Mouse (Mus musculus): ENCODE measurements around the gene Faf1. TPM values are rescaled to one million over a fixed set of nuclear protein-coding genes. Genes with fewer than 3 reads are reported as not detected.
A peak's percentile ranks its signal among the peaks of the same experiment; 100 is the strongest.
"Not testable (repeated sequence)": the region's sequence is repeated elsewhere in the genome, so short reads cannot be mapped to it uniquely, and the experiment has no call there.

The Faf1 gene
- polyA plus RNA-seq, 1 experiment from 2014 or later = 43.3 TPM

DNA sequence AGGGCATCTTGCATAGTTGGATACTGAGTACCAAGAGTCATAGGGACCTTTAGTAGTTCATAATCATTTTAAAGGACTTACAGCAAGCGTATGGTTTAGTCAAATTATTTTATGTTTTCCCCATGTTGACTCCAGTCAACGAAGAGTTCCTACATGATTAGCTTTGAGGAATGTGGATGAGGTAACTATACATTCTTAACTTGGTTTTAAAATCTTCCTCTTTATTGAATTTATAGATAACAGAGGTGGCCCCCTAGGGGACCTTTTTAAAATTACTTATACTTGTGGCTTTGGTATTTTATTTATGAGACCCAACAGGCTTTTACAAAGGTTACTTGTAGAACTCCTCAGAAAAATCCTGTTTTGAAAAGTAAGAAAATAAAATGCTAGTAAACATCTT is 6.2 kb upstream of the Faf1 start:
- H3K4me3 ChIP-seq (ENCODE audit: low read depth, low read length) = no peak overlapping the region
- no peaks in the 10 kb centered on the region for H3K9me3 ChIP-seq (ENCODE audit: control insufficient read depth, low read length)
- H3K4me2 ChIP-seq (ENCODE audit: low read depth) = no peak overlapping the region
- peaks cover 7% of the 10 kb centered on the region; the same call in 1 of the 2 replicates for H3K27me3 ChIP-seq (ENCODE audit: control insufficient read depth, insufficient read depth, low read length)
- no peaks in the 10 kb centered on the region for H3K36me3 ChIP-seq (ENCODE audit: control insufficient read depth, insufficient read depth, low read length)
- H3K27ac ChIP-seq (ENCODE audit: low read depth, low read length) = no peak overlapping the region
- ATAC-seq (ENCODE audit: insufficient read depth, low FRiP score, low TSS enrichment) (no peak), DNase-seq (ENCODE audit: low spot score) (no peak)
- 78% methylated on average over 2 of the region's 2 CpGs for WGBS
- H3K9ac ChIP-seq (ENCODE audit: low read length) = no peak overlapping the region
- H3K4me1 ChIP-seq (ENCODE audit: control insufficient read depth, insufficient read depth, low read length) = no peaks in the 10 kb centered on the region

DNA sequence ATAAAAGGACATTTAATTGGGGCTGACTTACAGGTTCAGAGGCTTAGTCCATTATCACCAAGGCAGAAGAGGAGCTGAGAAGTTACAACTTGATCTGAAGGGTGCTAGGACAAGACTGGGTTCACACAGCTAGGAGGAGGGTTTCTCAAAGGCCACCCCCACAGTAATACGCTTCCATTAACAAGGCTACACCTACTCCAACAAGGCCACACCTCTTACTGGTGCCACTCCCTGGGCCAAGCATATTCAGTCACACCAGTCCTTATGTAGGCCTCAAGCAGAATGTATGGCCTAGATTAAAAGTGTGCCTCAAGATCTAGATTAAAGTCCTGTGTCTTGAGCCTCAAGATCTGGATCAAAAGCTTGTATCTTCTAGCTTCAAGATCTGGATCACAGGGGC is 4.4 kb upstream of the Faf1 start:
- 0 out of 2 replicates have a peak, but pooled peaks cover 2% of the 10 kb centered on the region for H3K27me3 ChIP-seq (ENCODE audit: control insufficient read depth, insufficient read depth, low read length)
- 68% methylated on average over 1 of the region's 1 CpGs for WGBS
- no peak overlapping the region for H3K4me3 ChIP-seq (ENCODE audit: low read depth, low read length)
- DNase-seq (ENCODE audit: low spot score) = no peak
- ATAC-seq (ENCODE audit: insufficient read depth, low FRiP score, low TSS enrichment) = no peak
- no peaks in the 10 kb centered on the region for H3K36me3 ChIP-seq (ENCODE audit: control insufficient read depth, insufficient read depth, low read length)
- no peak overlapping the region for H3K4me2 ChIP-seq (ENCODE audit: low read depth)
- no peaks in the 10 kb centered on the region for H3K9me3 ChIP-seq (ENCODE audit: control insufficient read depth, low read length)
- no peak overlapping the region for H3K9ac ChIP-seq (ENCODE audit: low read length)
- no peak overlapping the region for H3K27ac ChIP-seq (ENCODE audit: low read depth, low read length)
- no peaks in the 10 kb centered on the region; the same call in 1 of the 2 replicates for H3K4me1 ChIP-seq (ENCODE audit: control insufficient read depth, insufficient read depth, low read length)

GRCm38 (mm10) chr4:109674097-109674496 is 2.3 kb upstream of the Faf1 start:
- 82% methylated on average over 2 of the region's 2 CpGs for WGBS

DNA sequence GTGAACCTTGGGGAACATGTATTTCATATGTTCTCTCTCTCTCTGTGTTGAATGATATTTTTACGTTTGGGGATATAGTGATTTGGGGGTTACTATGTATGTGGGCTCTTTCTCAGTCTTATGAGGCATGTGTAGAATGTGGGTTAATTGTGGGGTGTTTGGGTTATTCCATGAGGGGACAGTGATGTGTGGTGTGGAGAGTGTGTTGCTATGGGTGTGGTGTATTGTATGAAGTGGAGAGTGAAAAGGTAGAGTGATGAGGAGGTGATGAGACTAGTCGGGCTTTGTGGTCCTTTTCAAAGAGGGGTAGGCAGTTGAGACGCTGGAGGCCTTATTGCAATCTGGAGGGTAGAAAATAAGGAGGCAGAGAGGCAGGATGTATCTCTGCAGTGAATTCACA is 833 bp downstream of the Faf1 start:
- DNase-seq (ENCODE audit: low spot score) (no peak), ATAC-seq (ENCODE audit: insufficient read depth, low FRiP score, low TSS enrichment) (no peak)
- Histone ChIP-seq H3K9ac (ENCODE audit: low read length) (peak overlapping the region; percentile 83), H3K36me3 (ENCODE audit: control insufficient read depth, insufficient read depth, low read length) (no peaks in the 10 kb centered on the region), H3K4me3 (ENCODE audit: low read depth, low read length) (peak overlapping the region; percentile 86), H3K27ac (ENCODE audit: low read depth, low read length) (peak overlapping the region; percentile 92), H3K4me1 (ENCODE audit: control insufficient read depth, insufficient read depth, low read length) (peaks cover 4% of the 10 kb centered on the region; the same call in 1 of the 2 replicates), H3K4me2 (ENCODE audit: low read depth) (peak overlapping the region; percentile 71), H3K27me3 (ENCODE audit: control insufficient read depth, insufficient read depth, low read length) (no peaks in the 10 kb centered on the region), H3K9me3 (ENCODE audit: control insufficient read depth, low read length) (no peaks in the 10 kb centered on the region)
- WGBS = 0% methylated on average over 3 of the region's 3 CpGs

More at GRCm38 (mm10) chr4:109674097-109674496, 2.3 kb upstream of the Faf1 start:
- ATAC-seq (ENCODE audit: insufficient read depth, low FRiP score, low TSS enrichment) (no peak), DNase-seq (ENCODE audit: low spot score) (no peak)
- H3K9ac ChIP-seq (ENCODE audit: low read length) = no peak overlapping the region
- no peaks in the 10 kb centered on the region for H3K9me3 ChIP-seq (ENCODE audit: control insufficient read depth, low read length)
- peaks cover 4% of the 10 kb centered on the region; the same call in 1 of the 2 replicates for H3K4me1 ChIP-seq (ENCODE audit: control insufficient read depth, insufficient read depth, low read length)
- H3K27ac ChIP-seq (ENCODE audit: low read depth, low read length) = no peak overlapping the region
- no peak overlapping the region for H3K4me2 ChIP-seq (ENCODE audit: low read depth)
- H3K4me3 ChIP-seq (ENCODE audit: low read depth, low read length) = no peak overlapping the region
- H3K27me3 ChIP-seq (ENCODE audit: control insufficient read depth, insufficient read depth, low read length) = no peaks in the 10 kb centered on the region
- H3K36me3 ChIP-seq (ENCODE audit: control insufficient read depth, insufficient read depth, low read length) = no peaks in the 10 kb centered on the region

DNA sequence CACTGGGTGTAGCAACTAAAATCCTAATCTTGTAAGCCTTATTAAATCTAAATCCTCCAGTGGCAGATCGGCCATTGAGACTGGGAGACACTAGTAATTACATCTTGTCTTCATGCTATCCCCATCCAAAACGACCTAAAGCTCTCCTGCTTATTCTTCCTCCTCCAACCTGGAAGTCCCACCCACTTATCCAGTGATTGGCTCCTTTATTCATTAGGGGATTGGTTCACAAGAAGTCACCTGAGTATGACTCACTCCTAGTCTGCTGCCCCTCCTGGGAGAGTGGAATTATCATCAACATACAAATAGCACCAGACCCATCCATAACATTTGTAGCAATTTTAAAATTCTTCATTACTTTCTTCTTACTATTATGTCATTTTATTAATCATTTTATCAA is 7.2 kb downstream of the Faf1 start:
- no peak overlapping the region for H3K9ac ChIP-seq (ENCODE audit: low read length)
- no peaks in the 10 kb centered on the region for H3K9me3 ChIP-seq (ENCODE audit: control insufficient read depth, low read length)
- 72% methylated on average over 2 of the region's 2 CpGs for WGBS
- no peak overlapping the region for H3K4me3 ChIP-seq (ENCODE audit: low read depth, low read length)
- H3K27me3 ChIP-seq (ENCODE audit: control insufficient read depth, insufficient read depth, low read length) = no peaks in the 10 kb centered on the region
- no peaks in the 10 kb centered on the region for H3K4me1 ChIP-seq (ENCODE audit: control insufficient read depth, insufficient read depth, low read length)
- H3K4me2 ChIP-seq (ENCODE audit: low read depth) = no peak overlapping the region
- DNase-seq (ENCODE audit: low spot score) = no peak
- no peak for ATAC-seq (ENCODE audit: insufficient read depth, low FRiP score, low TSS enrichment)
- no peak overlapping the region for H3K27ac ChIP-seq (ENCODE audit: low read depth, low read length)
- H3K36me3 ChIP-seq (ENCODE audit: control insufficient read depth, insufficient read depth, low read length) = no peaks in the 10 kb centered on the region

GRCm38 (mm10) chr4:109692674-109693073 is 16.3 kb downstream of the Faf1 start:
- Histone ChIP-seq H3K36me3 (ENCODE audit: control insufficient read depth, insufficient read depth, low read length) (no peaks in the 10 kb centered on the region), H3K4me3 (ENCODE audit: low read depth, low read length) (no peak overlapping the region), H3K9ac (ENCODE audit: low read length) (no peak overlapping the region), H3K9me3 (ENCODE audit: control insufficient read depth, low read length) (0 out of 2 replicates have a peak, but pooled peaks cover 3% of the 10 kb centered on the region), H3K27ac (ENCODE audit: low read depth, low read length) (no peak overlapping the region), H3K4me1 (ENCODE audit: control insufficient read depth, insufficient read depth, low read length) (no peaks in the 10 kb centered on the region), H3K4me2 (ENCODE audit: low read depth) (no peak overlapping the region), H3K27me3 (ENCODE audit: control insufficient read depth, insufficient read depth, low read length) (no peaks in the 10 kb centered on the region)
- DNase-seq (ENCODE audit: low spot score) (no peak), ATAC-seq (ENCODE audit: insufficient read depth, low FRiP score, low TSS enrichment) (no peak)

DNA sequence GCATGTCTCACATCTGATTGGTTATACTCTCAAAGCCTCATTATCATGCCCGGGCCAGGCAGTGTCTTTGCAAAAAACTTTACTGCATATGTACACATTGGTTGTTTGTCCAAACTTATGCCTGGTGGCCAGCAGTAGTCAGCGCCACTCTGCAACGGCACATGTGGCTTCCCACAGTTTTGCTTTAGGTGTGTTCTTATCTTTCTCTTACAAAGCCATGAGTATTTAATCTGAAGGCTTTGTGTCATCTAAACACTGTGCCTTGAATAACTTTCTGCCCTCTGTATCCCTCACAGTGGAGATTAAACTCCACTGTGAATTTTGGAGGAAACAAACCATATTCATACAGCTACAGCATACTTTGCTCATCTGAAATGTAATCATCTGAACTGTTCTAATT is 24.3 kb downstream of the Faf1 start:
- not testable (repeated sequence) for H3K4me1 ChIP-seq (ENCODE audit: control insufficient read depth, insufficient read depth, low read length); H3K4me3 ChIP-seq (ENCODE audit: low read depth, low read length); H3K4me2 ChIP-seq (ENCODE audit: low read depth); H3K9ac ChIP-seq (ENCODE audit: low read length); H3K27ac ChIP-seq (ENCODE audit: low read depth, low read length); H3K36me3 ChIP-seq (ENCODE audit: control insufficient read depth, insufficient read depth, low read length); H3K27me3 ChIP-seq (ENCODE audit: control insufficient read depth, insufficient read depth, low read length); H3K9me3 ChIP-seq (ENCODE audit: control insufficient read depth, low read length); DNase-seq (ENCODE audit: low spot score); ATAC-seq (ENCODE audit: insufficient read depth, low FRiP score, low TSS enrichment)
- 90% methylated on average over 3 of the region's 3 CpGs for WGBS

DNA sequence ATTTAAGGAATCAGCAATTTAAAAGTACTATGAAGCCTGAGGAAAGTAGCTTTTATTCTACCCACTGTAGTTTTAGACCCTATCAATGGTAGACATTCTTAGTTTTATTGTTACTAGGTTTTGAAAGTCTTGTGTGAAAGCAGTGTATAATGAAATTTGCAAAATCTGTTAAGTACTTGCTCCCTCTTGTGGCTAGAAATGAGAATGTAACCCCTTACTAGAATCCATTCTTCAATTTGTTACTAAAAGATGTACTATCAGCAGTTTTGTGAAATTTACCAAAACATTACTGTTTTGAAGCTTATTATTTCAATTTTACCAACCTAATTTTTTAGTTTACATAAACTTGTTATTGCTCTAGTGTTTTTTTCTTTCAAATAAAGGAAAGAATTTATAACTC is 27.2 kb downstream of the Faf1 start:
- no peak overlapping the region for H3K4me2 ChIP-seq (ENCODE audit: low read depth)
- no peaks in the 10 kb centered on the region for H3K27me3 ChIP-seq (ENCODE audit: control insufficient read depth, insufficient read depth, low read length)
- no peak for ATAC-seq (ENCODE audit: insufficient read depth, low FRiP score, low TSS enrichment)
- DNase-seq (ENCODE audit: low spot score) = no peak
- H3K36me3 ChIP-seq (ENCODE audit: control insufficient read depth, insufficient read depth, low read length) = no peaks in the 10 kb centered on the region
- H3K4me1 ChIP-seq (ENCODE audit: control insufficient read depth, insufficient read depth, low read length) = no peaks in the 10 kb centered on the region
- no peak overlapping the region for H3K9ac ChIP-seq (ENCODE audit: low read length)
- H3K27ac ChIP-seq (ENCODE audit: low read depth, low read length) = no peak overlapping the region
- H3K9me3 ChIP-seq (ENCODE audit: control insufficient read depth, low read length) = no peaks in the 10 kb centered on the region
- no peak overlapping the region for H3K4me3 ChIP-seq (ENCODE audit: low read depth, low read length)

- H3K27me3 ChIP-seq (ENCODE audit: control insufficient read depth, insufficient read depth, low read length) = no peaks in the 10 kb centered on the region
- no peak overlapping the region for H3K27ac ChIP-seq (ENCODE audit: low read depth, low read length)
- no peaks in the 10 kb centered on the region for H3K4me1 ChIP-seq (ENCODE audit: control insufficient read depth, insufficient read depth, low read length)
- H3K4me3 ChIP-seq (ENCODE audit: low read depth, low read length) = no peak overlapping the region
- no peaks in the 10 kb centered on the region for H3K9me3 ChIP-seq (ENCODE audit: control insufficient read depth, low read length)
- WGBS = 96% methylated on average over 2 of the region's 2 CpGs
- H3K9ac ChIP-seq (ENCODE audit: low read length) = no peak overlapping the region
- H3K4me2 ChIP-seq (ENCODE audit: low read depth) = no peak overlapping the region
- DNase-seq (ENCODE audit: low spot score) (no peak), ATAC-seq (ENCODE audit: insufficient read depth, low FRiP score, low TSS enrichment) (no peak)
- H3K36me3 ChIP-seq (ENCODE audit: control insufficient read depth, insufficient read depth, low read length) = no peaks in the 10 kb centered on the region
These were observed 29.0 kb downstream of the Faf1 start for GRCm38 (mm10) chr4:109705349-109705748.
